ENCODE assay signal across 10 mouse cellular contexts in the genomic region with DNA sequence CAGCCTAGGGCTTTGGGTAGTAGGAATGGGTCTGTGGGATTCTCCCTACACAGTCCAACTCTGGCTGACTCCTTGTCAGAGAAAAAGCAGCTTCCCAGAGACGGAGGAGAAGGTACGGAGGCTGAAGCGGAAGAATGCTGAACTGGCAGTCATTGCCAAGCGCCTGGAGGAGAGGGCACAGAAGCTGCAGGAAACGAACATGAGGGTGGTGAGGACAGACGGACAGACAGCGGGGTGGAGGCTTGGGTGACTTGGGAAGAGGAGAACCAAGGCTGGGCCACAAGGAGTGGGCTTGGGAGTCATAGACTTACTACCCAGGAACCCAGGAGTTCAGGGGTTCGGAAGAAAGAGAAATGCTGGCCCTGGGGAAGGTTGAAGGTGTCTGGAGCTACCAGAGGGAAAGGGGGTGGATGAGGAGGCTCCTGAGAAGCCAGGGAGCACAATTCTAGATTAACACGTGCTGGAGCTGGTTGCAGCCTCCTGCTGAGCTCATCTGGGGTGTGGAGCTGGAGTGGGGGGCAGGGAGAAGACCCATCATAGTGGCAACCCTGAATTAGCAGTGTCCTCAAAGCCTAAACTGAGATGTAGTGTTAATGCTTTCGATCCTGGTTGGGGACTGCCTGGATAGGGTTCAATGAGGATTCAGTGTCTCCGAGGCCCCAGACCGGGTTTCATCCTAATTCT. TPM values are rescaled to one million over a fixed set of nuclear protein-coding genes. Genes with fewer than 3 reads are reported as not detected.
A peak's percentile ranks its signal among the peaks of the same experiment; 100 is the strongest.
DNase-seq lines count a peak whose midpoint lies in the region; ATAC-seq lines count a peak whose summit lies in the region.
"Had no signal": no experiment of that assay in that cellular context is flagged by ENCODE, and none has a peak within 500 bp of the region (broad histone marks: within the 10 kb centered on the region; RNA-seq: fewer than 3 reads in every experiment).

No protein-coding gene starts in this region.

- no peak for ATAC-seq in liver, embryonic 11.5 days (replicated peaks; ENCODE audit: low FRiP score)
- ATAC-seq in forebrain, embryonic 11.5 days (replicated peaks; ENCODE audit: low FRiP score): no peak
- no peak for ATAC-seq in limb, embryonic 11.5 days (ENCODE audit: insufficient number of reproducible peaks, low FRiP score, low TSS enrichment, low read depth)

- peak overlapping the region; percentile 81; the same call in 1 of the 2 replicates for H3K4me2 ChIP-seq in liver, embryonic 11.5 days
- H3K4me2 ChIP-seq in forebrain, embryonic 11.5 days (ENCODE audit: low read depth, low read length, severe bottlenecking): peak overlapping the region; percentile 100
- H3K4me2 ChIP-seq in limb, embryonic 11.5 days (ENCODE audit: low read depth, severe bottlenecking): peak overlapping the region; percentile 93; the same call in 1 of the 2 replicates

- H3K4me3 ChIP-seq in liver, embryonic 11.5 days (ENCODE audit: low read depth, low read length): no peak overlapping the region
- H3K4me3 ChIP-seq in forebrain, embryonic 11.5 days (ENCODE audit: low read depth, low read length): peak overlapping the region; percentile 59
- H3K4me3 ChIP-seq in limb, embryonic 11.5 days (ENCODE audit: low read depth, low read length): no peak overlapping the region

- H3K27ac ChIP-seq in liver, embryonic 11.5 days (ENCODE audit: low read depth, low read length): no peak overlapping the region
- no peak overlapping the region for H3K27ac ChIP-seq in forebrain, embryonic 11.5 days (ENCODE audit: low read depth, low read length)
- no peak overlapping the region for H3K27ac ChIP-seq in limb, embryonic 11.5 days (replicated peaks; ENCODE audit: low read depth, low read length)

- H3K4me1 ChIP-seq in liver, embryonic 11.5 days (replicated peaks; ENCODE audit: control insufficient read depth, insufficient read depth, low read length): peaks cover 11% of the 10 kb centered on the region
- peaks cover 21% of the 10 kb centered on the region for H3K4me1 ChIP-seq in forebrain, embryonic 11.5 days (replicated peaks; ENCODE audit: control insufficient read depth, insufficient read depth, low read length)
- peaks cover 13% of the 10 kb centered on the region for H3K4me1 ChIP-seq in limb, embryonic 11.5 days (ENCODE audit: control insufficient read depth, insufficient read depth, low read length)

- DNase-seq in liver, embryonic 11.5 days (ENCODE audit: low spot score): no peak
- no peak for DNase-seq in liver
- no peak for DNase-seq in forebrain, embryonic 11.5 days (ENCODE audit: low spot score)
- DNase-seq in limb, embryonic 11.5 days (ENCODE audit: low spot score): no peak
- peak; percentile 39 to 44 for DNase-seq in right cerebral cortex, adult 2 months (ENCODE audit: low spot score in 2 of 2)
- no peak for DNase-seq in adrenal gland, postnatal 36 days
- no peak for DNase-seq in T-cell, adult 2 months (ENCODE audit: low spot score)
- no peak for DNase-seq in thymus, adult 18-20 months
- DNase-seq: heart, postnatal 14 days had no signal

- 57% methylated on average over 12 of the region's 12 CpGs for WGBS in liver, embryonic 11.5 days
- WGBS in forebrain, embryonic 11.5 days: 44% methylated on average over 12 of the region's 12 CpGs
- 35% methylated on average over 12 of the region's 12 CpGs for WGBS in limb, embryonic 11.5 days

- no peaks in the 10 kb centered on the region for H3K9me3 ChIP-seq in liver, embryonic 11.5 days (ENCODE audit: control insufficient read depth, low read length)
- no peaks in the 10 kb centered on the region for H3K9me3 ChIP-seq in forebrain, embryonic 11.5 days (ENCODE audit: control insufficient read depth, low read length)
- H3K9me3 ChIP-seq in limb, embryonic 11.5 days (ENCODE audit: control insufficient read depth, low read length): no peaks in the 10 kb centered on the region

- no peak overlapping the region for H3K9ac ChIP-seq in liver, embryonic 11.5 days (ENCODE audit: low read depth, low read length)
- no peak overlapping the region for H3K9ac ChIP-seq in forebrain, embryonic 11.5 days (ENCODE audit: low read length)
- H3K9ac ChIP-seq in limb, embryonic 11.5 days (ENCODE audit: low read length): no peak overlapping the region

- H3K36me3 ChIP-seq in liver, embryonic 11.5 days (ENCODE audit: control insufficient read depth, insufficient read depth, low read length): no peaks in the 10 kb centered on the region
- H3K36me3 ChIP-seq in forebrain, embryonic 11.5 days (ENCODE audit: control insufficient read depth, insufficient read depth, low read length): no peaks in the 10 kb centered on the region
- H3K36me3 ChIP-seq in limb, embryonic 11.5 days (ENCODE audit: control insufficient read depth, insufficient read depth, low read length): no peaks in the 10 kb centered on the region

- H3K27me3 ChIP-seq in liver, embryonic 11.5 days (replicated peaks; ENCODE audit: control insufficient read depth, insufficient read depth, low read length): peaks cover 67% of the 10 kb centered on the region
- H3K27me3 ChIP-seq in forebrain, embryonic 11.5 days (ENCODE audit: control insufficient read depth, insufficient read depth, low read length): peaks cover 47% of the 10 kb centered on the region
- peaks cover 73% of the 10 kb centered on the region for H3K27me3 ChIP-seq in limb, embryonic 11.5 days (ENCODE audit: control insufficient read depth, insufficient read depth, low read length)

RNA-seq across cellular contexts. Expression of gene Tspoap1, which starts 2.5 kb away (rescaled TPM):
- 7.7 and 9.3 TPM in 2 replicates for polyA plus RNA-seq in liver, embryonic 11.5 days (2014; fragmentation: Nextera tagmentation; extraction: Ambion mirVana)
- polyA plus RNA-seq in forebrain, embryonic 11.5 days (2014; fragmentation: Nextera tagmentation; extraction: Ambion mirVana): 18.8 and 19.9 TPM in 2 replicates
- 1.7 and 2.4 TPM in 2 replicates for polyA plus RNA-seq in limb, embryonic 11.5 days (2014; fragmentation: Nextera tagmentation; extraction: Ambion mirVana)
- 1 to 10 TPM; 3.5 to 5.0 TPM for total RNA-seq in adrenal gland, postnatal 36 days (2021)

RNA-seq across cellular contexts. Expression of gene Supt4a, which starts 25.5 kb away (rescaled TPM):
- 233 and 240 TPM in 2 replicates for polyA plus RNA-seq in liver, embryonic 11.5 days (2014; fragmentation: Nextera tagmentation; extraction: Ambion mirVana)
- 132 and 133 TPM in 2 replicates for polyA plus RNA-seq in forebrain, embryonic 11.5 days (2014; fragmentation: Nextera tagmentation; extraction: Ambion mirVana)
- polyA plus RNA-seq in limb, embryonic 11.5 days (2014; fragmentation: Nextera tagmentation; extraction: Ambion mirVana): 184 TPM in 2 replicates
- total RNA-seq in adrenal gland, postnatal 36 days (2021): 10 to 100 TPM; 60.5 to 90.0 TPM

RNA-seq across cellular contexts. Expression of gene Mpo, which starts 30.5 kb away (rescaled TPM):
- polyA plus RNA-seq in liver, embryonic 11.5 days (2014; fragmentation: Nextera tagmentation; extraction: Ambion mirVana): 190 and 206 TPM in 2 replicates
- 3.6 and 3.9 TPM in 2 replicates for polyA plus RNA-seq in forebrain, embryonic 11.5 days (2014; fragmentation: Nextera tagmentation; extraction: Ambion mirVana)
- 3.7 and 5.7 TPM in 2 replicates for polyA plus RNA-seq in limb, embryonic 11.5 days (2014; fragmentation: Nextera tagmentation; extraction: Ambion mirVana)
- total RNA-seq in adrenal gland, postnatal 36 days (2021): under 1 TPM in 1 of 2 experiments, not detected in 1; 0.40 TPM
- total RNA-seq: liver, adult 2 months had no signal

Comparison
In these comparisons a context has a peak if more than half of its experiments do, and no peak if none do; other contexts are left out.
1. DNase-seq: peak in right cerebral cortex, adult 2 months (2 of 2); none in liver, embryonic 11.5 days (single experiment), liver (single experiment), forebrain, embryonic 11.5 days (single experiment), limb, embryonic 11.5 days (single experiment), adrenal gland, postnatal 36 days (0 of 2), T-cell, adult 2 months (single experiment) and thymus, adult 18-20 months (0 of 2).
2. RNA of gene Mpo, which starts 30.5 kb away (polyA plus RNA-seq): 190 to 206 TPM in liver, embryonic 11.5 days; 3.7 to 5.7 TPM in limb, embryonic 11.5 days and 3.6 to 3.9 TPM in forebrain, embryonic 11.5 days; every median in the first group is over 10 times any median in the second.
3. Peak in every context shown above with its lines, with median percentiles within 50 percentile points of each other: H3K4me2 ChIP-seq.